Mouse (Mus musculus) lung, adult 2 months (tissue): ENCODE data around the gene Dnttip2. TPM values are rescaled to one million over a fixed set of nuclear protein-coding genes. Genes with fewer than 3 reads are reported as not detected.

Source experiments
- DNase-seq: peaks from one replicate; pipeline ENCODE4 v3.0.0; 2022
- H3K4me1 ChIP-seq: fragments of 200-500 bp; 2 replicates; pipeline ENCODE4 v1.6.1; 2011; ENCODE audit warnings: low read length; ENCODE audit not compliant: control insufficient read depth, insufficient read depth
- H3K4me3 ChIP-seq: fragments of 200-500 bp; replicated peaks from 2 replicates; pipeline ENCODE3; 2011; ENCODE audit warnings: low read depth, mild to moderate bottlenecking, control low read depth, low read length; ENCODE audit errors: extremely low read depth
- CTCF ChIP-seq: fragments of 200-500 bp; IDR thresholded peaks from 2 replicates; pipeline ENCODE4 v1.5.1; 2011; ENCODE audit warnings: mild to moderate bottlenecking, low read length, control low read depth; ENCODE audit not compliant: insufficient read depth
- POLR2A ChIP-seq: fragments of 200-500 bp; IDR thresholded peaks from 2 replicates; pipeline ENCODE4 v1.6.1; 2011; ENCODE audit warnings: low read depth, mild to moderate bottlenecking, control low read depth, low read length, borderline replicate concordance; ENCODE audit errors: extremely low read depth
- WGBS: fragments of 180-500 bp; shearing (Covaris S2); methylation state at CpG from one replicate; pipeline ENCODE4 v1.1.7; 2018; 5-methylcytosine and 5-hydroxymethylcytosine counted together
- polyA plus RNA-seq: library from polyadenylated mRNA; depleted of rRNA; stranded (reverse); fragments of >200 nt; gene quantifications from 2 replicates; pipeline ENCODE4 v1.2.3, GENCODE M21; 2012; rRNA removed

The Dnttip2 gene
- polyA plus RNA-seq, 1 experiment, result 8.1 TPM

DNA sequence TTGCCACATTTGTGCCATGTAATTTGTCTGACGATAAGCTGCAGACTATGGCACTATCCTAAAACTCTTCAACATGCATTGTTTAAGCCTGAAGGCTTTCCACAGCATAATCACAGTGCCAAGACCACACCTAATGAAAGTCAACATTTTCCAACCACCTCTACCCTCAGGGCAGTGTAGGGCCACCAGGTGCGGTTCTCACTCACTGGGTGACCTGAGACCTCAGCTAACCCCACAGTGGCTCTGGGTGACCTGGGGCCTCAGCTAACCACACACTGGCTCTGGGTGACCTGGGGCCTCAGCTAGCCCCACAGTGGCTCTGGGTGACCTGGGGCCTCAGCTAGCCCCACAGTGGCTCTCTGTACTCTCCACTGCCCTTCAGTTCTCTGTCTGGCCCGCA lies 50.3 kb downstream of the Dnttip2 start:
- no peak for TF ChIP-seq POLR2A
- no peak for TF ChIP-seq CTCF
- DNase-seq, result no peak
- 86% methylated on average over 3 of the region's 3 CpGs for WGBS
- no peaks in the 10 kb centered on the region for H3K4me1 ChIP-seq
- H3K4me3 ChIP-seq, result no peak overlapping the region

GRCm38 (mm10) chr3:122330484-122330883 lies 56.3 kb downstream of the Dnttip2 start:
- TF ChIP-seq CTCF (no peak), POLR2A (no peak)
- no peak for DNase-seq
- Histone ChIP-seq H3K4me1 (no peaks in the 10 kb centered on the region), H3K4me3 (no peak overlapping the region)
- WGBS, result 46% methylated on average over 12 of the region's 12 CpGs

DNA sequence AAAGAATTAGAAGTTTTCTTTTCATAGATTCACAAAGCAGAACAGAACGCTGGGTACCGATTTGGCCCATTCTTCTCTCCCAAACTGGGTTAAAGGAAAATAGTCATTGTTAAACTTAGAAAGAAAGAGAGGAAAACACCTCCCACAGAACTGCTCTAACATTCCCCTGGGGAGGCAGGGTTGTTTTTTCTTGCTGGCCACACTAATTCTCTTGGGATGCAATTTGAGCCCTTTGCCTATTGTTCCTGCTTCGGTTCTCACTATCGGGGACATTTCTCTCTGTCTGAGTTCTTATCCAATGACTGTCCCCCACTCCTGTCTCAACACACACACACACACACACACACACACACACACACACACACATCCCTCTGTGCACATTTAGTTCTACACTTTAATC lies 59.3 kb downstream of the Dnttip2 start:
- TF ChIP-seq CTCF, result no peak
- WGBS, result 59% methylated on average over 4 of the region's 4 CpGs
- no peaks in the 10 kb centered on the region for H3K4me1 ChIP-seq
- no peak overlapping the region for H3K4me3 ChIP-seq
- no peak for DNase-seq

- TF ChIP-seq CTCF (no peak), POLR2A (no peak)
- no peak overlapping the region for H3K4me3 ChIP-seq
- H3K4me1 ChIP-seq, result no peaks in the 10 kb centered on the region
- WGBS, result 50% methylated on average over 7 of the region's 7 CpGs
- DNase-seq, result no peak
Observed at GRCm38 (mm10) chr3:122333902-122334301, 59.7 kb downstream of the Dnttip2 start.

GRCm38 (mm10) chr3:122334375-122334774 lies 60.2 kb downstream of the Dnttip2 start:
- TF ChIP-seq CTCF, result no peak
- no peak for TF ChIP-seq POLR2A
- WGBS, result 45% methylated on average over 7 of the region's 7 CpGs
- Histone ChIP-seq H3K4me1 (no peaks in the 10 kb centered on the region), H3K4me3 (no peak overlapping the region)
- DNase-seq, result no peak

Other genes with a start within 250 kb of the Dnttip2 start
- 5.1 and 5.2 TPM in 2 replicates for gene Abca4, start 229.9 kb upstream of the Dnttip2 start, polyA plus RNA-seq
- gene Gclm, start 28.8 kb upstream of the Dnttip2 start, polyA plus RNA-seq, result 43.6 and 63.2 TPM in 2 replicates
- 47.6 and 54.4 TPM in 2 replicates for gene Bcar3, start 19.7 kb downstream of the Dnttip2 start, polyA plus RNA-seq